Mouse (Mus musculus): Measurements from ENCODE around the gene Serpinb3c.
"Not testable (repeated sequence)": the region's sequence is repeated elsewhere in the genome, so short reads cannot be mapped to it uniquely, and the experiment has no call there.

Serpinb3c gene

DNA sequence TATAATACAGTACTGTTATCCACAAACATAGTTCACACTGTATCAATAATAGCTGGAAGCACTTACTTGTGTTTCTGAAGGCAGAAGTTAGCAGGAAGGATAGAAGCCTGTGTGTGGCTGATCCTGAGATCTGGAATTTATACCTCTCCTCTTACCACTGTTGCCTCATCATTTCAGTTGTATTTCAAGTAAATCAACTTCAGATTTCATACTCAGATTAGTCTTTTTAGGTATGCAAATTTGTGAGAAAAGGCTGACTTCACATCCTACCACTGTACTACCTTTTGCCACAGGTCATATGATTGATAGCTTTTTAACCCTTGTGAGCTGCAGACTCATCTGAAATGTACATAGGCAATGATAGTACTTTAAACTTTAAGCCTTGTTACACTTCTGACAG, at the start of gene Serpinb3c, which contains the start of gene Serpinb3b:
TSS of gene Serpinb3c (minus strand) at position 111 of the 400 bp plus-strand sequence.
TSS of gene Serpinb3b (minus strand) at position 101 of the 400 bp plus-strand sequence.
- not testable (repeated sequence) for DNase-seq (ENCODE audit: low spot score in 2 of 2)

DNA sequence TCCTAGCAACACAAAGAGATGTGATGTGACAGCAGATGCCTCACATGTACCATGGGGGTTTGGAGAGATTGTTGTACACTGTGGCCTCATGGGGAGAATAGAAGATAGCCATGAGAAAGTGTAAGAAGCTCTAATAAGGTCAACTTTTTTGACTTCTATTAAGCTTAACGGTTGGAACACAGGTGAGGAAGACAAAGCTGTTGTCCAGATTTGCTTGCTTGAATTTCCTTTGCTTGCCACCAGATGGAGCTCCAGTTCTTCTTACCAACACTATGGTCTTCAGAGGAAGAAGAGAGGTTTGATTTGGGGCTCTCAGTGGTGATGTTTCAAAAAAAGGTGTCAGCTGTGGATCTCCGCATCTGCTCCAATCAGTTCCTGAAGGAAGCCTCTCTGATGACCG, 35.0 kb downstream of the Serpinb3c start:
- DNase-seq (ENCODE audit: low spot score in 2 of 2): peak in 1 of 2 experiments; percentile 5

All from frontal cortex, postnatal 10 days (tissue).